Mouse (Mus musculus): ENCODE data around the gene Gde1. TPM values are rescaled to one million over a fixed set of nuclear protein-coding genes. Genes with fewer than 3 reads are reported as not detected.
A peak's percentile ranks its signal among the peaks of the same experiment; 100 is the strongest.

Gde1 gene
- polyA plus RNA-seq (2015; fragmentation: Nextera tagmentation; extraction: Ambion mirVana) = 82.5 and 87.9 TPM in 2 replicates

DNA sequence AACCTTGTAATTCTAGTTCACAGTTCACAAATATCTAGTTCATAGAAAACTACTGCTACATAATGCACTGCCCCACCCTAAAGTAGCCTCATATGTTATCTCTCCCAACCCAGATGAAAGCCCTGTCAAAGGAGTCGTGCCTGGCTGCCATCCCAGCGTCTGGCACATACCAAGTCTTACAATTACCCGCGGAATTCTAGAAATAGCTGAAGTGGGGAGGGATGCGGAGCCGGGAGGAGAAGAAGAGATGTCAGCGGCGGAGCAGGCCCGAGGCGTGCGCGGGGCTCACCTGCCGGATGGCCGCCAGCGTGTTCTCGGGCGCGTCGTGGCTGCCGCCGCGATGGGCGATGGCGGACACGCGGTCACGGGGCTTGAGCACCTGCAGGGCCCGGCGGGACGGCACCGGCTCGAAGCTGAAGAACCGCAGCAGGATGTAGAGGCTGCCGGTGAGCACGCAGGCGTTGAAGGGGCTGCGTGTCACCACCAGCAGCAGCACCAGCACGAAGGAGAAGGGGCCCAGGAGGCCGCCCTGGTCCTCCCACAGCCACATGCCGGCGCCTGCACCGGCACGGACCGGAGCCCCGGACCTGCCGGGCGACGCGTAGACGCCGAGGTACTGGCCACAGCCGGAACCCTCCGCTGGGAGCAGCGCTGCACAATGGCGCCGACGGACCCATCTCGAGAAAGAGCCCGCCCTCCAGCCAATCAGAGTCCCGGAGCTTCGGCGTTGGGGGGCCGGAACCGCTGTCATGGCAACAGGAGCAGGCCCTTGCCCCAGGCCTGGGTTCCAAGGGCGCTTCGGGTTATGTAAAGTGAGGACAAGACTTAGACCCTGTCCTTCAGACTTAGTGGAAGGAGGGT, at the start of gene Gde1:
Gene Gde1 (minus strand): TSS at position 678 of the 861 bp plus-strand sequence.
- under 1% methylated on average over 66 of the region's 66 CpGs for WGBS

DNA sequence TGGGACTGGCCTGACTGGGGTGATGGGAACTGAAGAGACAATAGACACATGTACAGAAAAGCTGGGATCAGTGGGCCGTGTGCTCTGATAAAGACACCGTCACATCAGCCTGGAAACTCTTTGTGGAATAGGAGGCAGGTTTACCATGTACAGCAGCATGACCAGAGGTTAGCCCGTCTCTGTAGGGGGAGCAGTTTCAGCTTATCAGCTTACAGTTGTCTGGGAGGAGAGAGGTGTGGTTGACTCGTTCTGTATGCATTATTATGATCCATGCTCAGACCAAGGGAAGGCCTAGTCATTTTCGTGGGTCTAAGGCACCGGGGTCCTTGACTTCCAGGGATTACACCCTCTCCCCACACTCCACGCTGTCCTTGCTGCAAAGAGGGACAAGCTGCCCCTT, 46.0 kb upstream of the Gde1 start:
- no peaks in the 10 kb centered on the region for H3K4me1 ChIP-seq
- H3K4me3 ChIP-seq (replicated peaks) = no peak overlapping the region
- peaks cover 85% of the 10 kb centered on the region for H3K36me3 ChIP-seq
- no peaks in the 10 kb centered on the region for H3K9me3 ChIP-seq (replicated peaks)
- WGBS = 86% methylated on average over 7 of the region's 7 CpGs
- ATAC-seq (ENCODE audit: insufficient number of reproducible peaks, low FRiP score, low TSS enrichment, low read depth) = no peak
- no peak overlapping the region for H3K27ac ChIP-seq (replicated peaks)
- no peak overlapping the region for H3K9ac ChIP-seq
- H3K27me3 ChIP-seq = no peaks in the 10 kb centered on the region
- no peak overlapping the region for H3K4me2 ChIP-seq (replicated peaks)

More for the DNA sequence above, at the start of gene Gde1:
- no peaks in the 10 kb centered on the region for H3K36me3 ChIP-seq
- H3K27me3 ChIP-seq = no peaks in the 10 kb centered on the region
- H3K27ac ChIP-seq (replicated peaks) = peak within 1 kb of the TSS; percentile 80
- H3K4me1 ChIP-seq = peaks cover 31% of the 10 kb centered on the region
- peak within 1 kb of the TSS; percentile 90 for H3K9ac ChIP-seq
- H3K9me3 ChIP-seq (replicated peaks) = no peaks in the 10 kb centered on the region
- H3K4me3 ChIP-seq (replicated peaks) = peak within 1 kb of the TSS; percentile 91
- peak; percentile 90 for ATAC-seq (ENCODE audit: insufficient number of reproducible peaks, low FRiP score, low TSS enrichment, low read depth)
- H3K4me2 ChIP-seq (replicated peaks) = peak within 1 kb of the TSS; percentile 80

DNA sequence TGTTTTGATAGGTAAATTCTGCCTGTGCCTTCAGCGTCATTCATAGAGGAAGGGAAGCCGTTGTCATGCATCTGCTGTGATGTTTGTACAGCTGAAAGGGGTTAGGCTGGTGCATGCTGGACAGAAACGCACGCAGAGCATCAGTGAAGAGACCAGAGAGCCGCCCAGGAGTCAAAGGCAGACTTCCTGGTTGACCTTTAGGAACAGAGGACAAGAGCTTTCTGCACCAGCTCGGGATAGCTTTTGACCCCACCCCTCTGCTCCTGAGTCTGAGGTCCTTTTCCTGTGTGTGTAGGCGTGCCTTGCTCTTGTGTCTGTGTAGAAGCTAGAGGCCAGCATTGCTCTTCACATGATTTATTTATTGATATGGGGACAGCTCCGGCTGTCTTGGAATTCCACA, 44.1 kb upstream of the Gde1 start:
- H3K4me2 ChIP-seq (replicated peaks) = no peak overlapping the region
- H3K4me3 ChIP-seq (replicated peaks) = no peak overlapping the region
- H3K27ac ChIP-seq (replicated peaks) = no peak overlapping the region
- H3K27me3 ChIP-seq = no peaks in the 10 kb centered on the region
- H3K9ac ChIP-seq = no peak overlapping the region
- H3K4me1 ChIP-seq = no peaks in the 10 kb centered on the region
- no peaks in the 10 kb centered on the region for H3K9me3 ChIP-seq (replicated peaks)
- H3K36me3 ChIP-seq = peaks cover 85% of the 10 kb centered on the region
- 53% methylated on average over 8 of the region's 8 CpGs for WGBS
- no peak for ATAC-seq (ENCODE audit: insufficient number of reproducible peaks, low FRiP score, low TSS enrichment, low read depth)

DNA sequence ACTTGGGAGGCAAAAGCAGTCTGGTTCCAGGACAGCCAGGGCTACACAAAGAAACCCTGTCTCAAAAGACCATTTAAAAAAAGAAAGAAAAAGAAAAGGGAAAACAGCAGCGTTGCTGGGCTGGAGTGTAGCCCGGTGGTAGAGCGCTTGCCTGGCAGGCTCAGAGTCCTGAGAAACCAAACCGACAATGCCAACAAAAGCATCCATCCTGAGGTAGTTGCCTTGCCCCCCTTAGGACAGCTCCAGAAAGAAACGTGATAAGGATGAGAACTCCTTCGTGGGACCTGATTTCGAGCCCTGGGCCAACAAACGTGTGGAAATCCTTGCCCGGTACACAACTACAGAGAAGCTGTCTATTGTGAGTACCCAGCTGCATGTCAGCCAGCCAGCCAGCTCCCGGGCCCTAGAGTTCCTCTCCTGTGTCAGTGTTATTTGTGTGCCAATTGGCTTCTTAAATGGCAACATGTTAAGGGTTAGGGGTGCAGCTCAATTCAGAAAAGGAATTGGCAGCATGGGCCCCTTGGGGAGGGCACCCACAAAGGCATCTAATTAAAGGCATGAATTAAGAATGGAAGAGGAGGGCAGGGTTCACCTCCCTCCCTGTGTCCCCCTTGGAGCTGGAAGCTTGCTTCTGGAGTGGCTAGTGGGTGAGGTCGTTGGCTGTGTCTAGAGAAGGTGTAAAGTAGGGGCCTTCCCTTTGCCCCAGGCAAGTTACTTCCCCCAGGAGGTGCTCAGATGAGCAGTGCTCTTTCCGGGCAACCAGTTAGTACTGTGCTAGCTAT, 42.5 kb upstream of the Gde1 start:
- Histone ChIP-seq H3K4me3 (replicated peaks) (no peak overlapping the region), H3K27me3 (no peaks in the 10 kb centered on the region), H3K4me2 (replicated peaks) (no peak overlapping the region), H3K9ac (no peak overlapping the region), H3K27ac (replicated peaks) (no peak overlapping the region), H3K4me1 (no peaks in the 10 kb centered on the region), H3K9me3 (replicated peaks) (no peaks in the 10 kb centered on the region), H3K36me3 (peaks cover 79% of the 10 kb centered on the region)
- WGBS = 89% methylated on average over 12 of the region's 12 CpGs
- ATAC-seq (ENCODE audit: insufficient number of reproducible peaks, low FRiP score, low TSS enrichment, low read depth) = no peak

DNA sequence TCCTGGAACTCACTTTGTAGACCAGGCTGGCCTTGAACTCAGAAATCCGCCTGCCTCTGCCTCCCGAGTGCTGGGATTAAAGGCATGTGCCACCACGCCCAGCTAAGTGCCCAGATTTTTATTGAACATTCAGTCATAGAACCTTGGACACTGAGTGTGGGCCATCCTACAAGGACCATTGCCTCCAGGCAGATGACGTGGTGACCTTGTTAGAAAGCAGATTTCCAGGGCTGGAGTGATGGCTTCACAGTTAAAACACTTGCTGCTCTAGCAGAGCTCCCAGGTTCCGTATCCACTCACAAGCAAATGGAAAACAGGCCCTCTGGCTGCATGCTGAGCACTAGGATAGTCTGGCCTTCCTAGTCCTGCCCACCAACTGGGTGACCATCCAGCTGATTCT, 39.2 kb upstream of the Gde1 start:
- Histone ChIP-seq H3K4me1 (peaks cover 10% of the 10 kb centered on the region), H3K27me3 (no peaks in the 10 kb centered on the region), H3K27ac (replicated peaks) (no peak overlapping the region), H3K4me2 (replicated peaks) (no peak overlapping the region), H3K9ac (no peak overlapping the region), H3K36me3 (peaks cover 53% of the 10 kb centered on the region), H3K9me3 (replicated peaks) (no peaks in the 10 kb centered on the region), H3K4me3 (replicated peaks) (no peak overlapping the region)
- ATAC-seq (ENCODE audit: insufficient number of reproducible peaks, low FRiP score, low TSS enrichment, low read depth) = no peak
- WGBS = 92% methylated on average over 5 of the region's 5 CpGs

DNA sequence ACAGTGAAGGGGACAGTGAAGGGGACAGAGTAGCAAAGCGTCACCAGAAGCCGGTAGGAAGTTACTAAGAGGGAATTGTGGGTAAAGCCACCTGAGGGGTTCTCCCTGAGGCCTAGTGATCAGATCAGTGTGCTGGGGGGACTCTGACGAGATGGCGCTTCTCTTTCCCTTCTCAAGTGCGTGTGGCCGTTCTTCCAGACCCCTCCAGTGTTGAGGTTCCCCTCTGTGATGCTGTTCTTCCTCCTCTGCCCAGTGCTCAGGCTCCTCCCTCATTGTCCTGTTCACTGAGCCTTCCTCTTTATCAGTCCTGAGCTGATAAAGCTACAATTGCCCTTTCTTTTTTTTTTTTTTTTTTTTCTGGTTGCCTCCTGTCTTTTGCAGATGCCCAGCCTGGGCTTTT, 36.7 kb upstream of the Gde1 start:
- WGBS = 83% methylated on average over 6 of the region's 6 CpGs
- peaks cover 28% of the 10 kb centered on the region for H3K36me3 ChIP-seq
- no peak overlapping the region for H3K27ac ChIP-seq (replicated peaks)
- no peaks in the 10 kb centered on the region for H3K27me3 ChIP-seq
- H3K4me2 ChIP-seq (replicated peaks) = no peak overlapping the region
- no peak overlapping the region for H3K9ac ChIP-seq
- no peak overlapping the region for H3K4me3 ChIP-seq (replicated peaks)
- H3K9me3 ChIP-seq (replicated peaks) = no peaks in the 10 kb centered on the region
- peaks cover 10% of the 10 kb centered on the region for H3K4me1 ChIP-seq
- ATAC-seq (ENCODE audit: insufficient number of reproducible peaks, low FRiP score, low TSS enrichment, low read depth) = no peak

DNA sequence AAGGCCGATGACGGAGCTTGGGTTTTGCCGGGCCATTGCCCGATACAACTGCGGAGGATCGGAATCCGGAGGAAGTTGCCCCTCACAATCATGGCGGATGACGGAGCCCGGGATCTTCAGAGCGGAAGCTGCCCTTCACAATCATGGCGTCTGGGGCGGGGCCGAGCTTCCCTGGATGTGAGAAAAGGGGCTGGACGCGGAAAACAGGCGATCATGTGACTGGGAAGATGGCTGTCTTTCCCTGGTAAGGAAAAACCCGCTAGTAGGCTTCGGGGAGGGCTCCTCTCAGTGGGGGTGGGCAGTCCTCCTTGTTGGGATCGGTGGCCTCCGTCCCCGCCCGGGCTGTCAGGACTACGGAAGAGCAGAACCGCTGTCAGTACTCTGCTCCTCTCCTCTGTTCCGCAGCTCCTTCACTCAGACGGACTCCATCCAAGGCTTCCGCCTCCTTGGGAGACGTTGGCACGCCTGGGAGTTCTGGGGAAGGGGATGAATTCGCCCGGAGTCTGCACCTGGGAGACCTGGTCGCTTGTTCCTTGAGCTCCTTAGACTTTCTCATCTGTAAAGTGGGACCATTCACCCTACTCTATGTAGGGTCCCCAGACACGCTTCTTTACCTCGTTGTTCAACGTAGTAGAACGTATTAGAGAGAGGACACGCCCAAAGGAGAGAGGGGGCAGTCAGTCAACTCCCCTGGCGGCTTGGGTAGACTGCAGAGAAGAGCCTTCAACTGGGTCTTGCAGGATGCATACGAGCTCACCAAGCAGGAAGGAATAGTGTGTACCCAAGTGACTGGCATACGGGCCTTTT, 35.2 kb upstream of the Gde1 start:
- H3K9ac ChIP-seq = peak overlapping the region; percentile 55
- H3K4me1 ChIP-seq = peaks cover 10% of the 10 kb centered on the region
- peak; percentile 95 for ATAC-seq (ENCODE audit: insufficient number of reproducible peaks, low FRiP score, low TSS enrichment, low read depth)
- peak overlapping the region; percentile 79 for H3K4me2 ChIP-seq (replicated peaks)
- peak overlapping the region; percentile 69 for H3K27ac ChIP-seq (replicated peaks)
- H3K9me3 ChIP-seq (replicated peaks) = no peaks in the 10 kb centered on the region
- 3% methylated on average over 41 of the region's 41 CpGs for WGBS
- H3K36me3 ChIP-seq = peaks cover 14% of the 10 kb centered on the region
- H3K4me3 ChIP-seq (replicated peaks) = peak overlapping the region; percentile 77
- no peaks in the 10 kb centered on the region for H3K27me3 ChIP-seq

DNA sequence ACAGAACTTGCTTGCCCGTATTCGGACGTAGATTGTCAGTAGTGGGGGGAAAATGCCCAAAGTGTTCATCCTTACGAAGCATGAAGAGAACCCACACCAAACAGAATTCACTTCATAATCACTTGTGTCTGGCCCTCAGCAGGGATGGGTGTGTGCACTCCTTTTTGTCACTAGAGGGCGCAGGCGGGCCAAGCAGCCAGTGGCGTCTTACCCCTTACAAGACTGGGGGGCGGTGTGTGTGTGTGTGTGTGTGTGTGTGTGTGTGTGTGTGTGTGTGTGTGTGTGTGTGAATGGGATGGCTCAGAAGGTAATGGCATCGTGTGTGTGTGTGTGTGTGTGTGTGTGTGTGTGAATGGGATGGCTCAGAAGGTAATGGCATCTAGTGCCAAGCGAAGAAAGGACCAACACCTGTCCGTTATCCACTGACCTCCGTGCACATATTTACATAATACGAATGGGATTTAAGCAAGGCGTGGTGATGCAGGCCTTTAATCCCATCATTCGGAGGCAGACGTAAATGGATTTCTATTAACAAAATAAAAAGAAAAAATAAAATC, 34.5 kb upstream of the Gde1 start, which contains the start of gene Vps35l:
Gene Vps35l (plus strand): TSS at position 252 of the 557 bp plus-strand sequence.
- Histone ChIP-seq H3K27me3 (no peaks in the 10 kb centered on the region), H3K9me3 (replicated peaks) (no peaks in the 10 kb centered on the region), H3K4me3 (replicated peaks) (peak within 1 kb of the TSS; percentile 77), H3K9ac (peak within 1 kb of the TSS; percentile 55), H3K36me3 (peaks cover 7% of the 10 kb centered on the region), H3K4me2 (replicated peaks) (peak within 1 kb of the TSS; percentile 79), H3K4me1 (peaks cover 10% of the 10 kb centered on the region), H3K27ac (replicated peaks) (peak within 1 kb of the TSS; percentile 69)
- peak; percentile 90 for ATAC-seq (ENCODE audit: insufficient number of reproducible peaks, low FRiP score, low TSS enrichment, low read depth)
- WGBS = under 1% methylated on average over 16 of the region's 16 CpGs

DNA sequence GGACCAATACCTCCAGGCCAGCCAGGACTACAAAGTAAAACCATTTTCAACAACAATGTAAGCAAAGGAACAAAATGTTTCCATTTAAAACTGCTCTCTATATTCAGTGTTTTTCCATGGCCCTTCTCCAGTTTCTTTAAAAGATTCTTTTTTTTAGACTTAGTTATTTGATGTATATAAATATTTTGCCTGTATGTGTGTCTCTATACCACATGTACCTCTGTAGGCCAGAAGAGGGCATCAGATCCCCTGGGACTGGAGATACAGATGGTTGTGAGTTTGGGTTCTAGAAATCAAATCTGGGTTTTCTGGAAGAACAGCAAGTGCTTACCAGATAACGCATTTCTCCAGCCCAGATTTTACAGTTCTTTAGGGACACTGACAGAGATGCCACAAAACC, 33.2 kb upstream of the Gde1 start:
- no peak overlapping the region for H3K9ac ChIP-seq
- H3K9me3 ChIP-seq (replicated peaks) = no peaks in the 10 kb centered on the region
- no peak for ATAC-seq (ENCODE audit: insufficient number of reproducible peaks, low FRiP score, low TSS enrichment, low read depth)
- no peak overlapping the region for H3K4me3 ChIP-seq (replicated peaks)
- H3K4me1 ChIP-seq = peaks cover 10% of the 10 kb centered on the region
- H3K36me3 ChIP-seq = peaks cover 9% of the 10 kb centered on the region; the same call in 1 of the 2 replicates
- no peak overlapping the region for H3K4me2 ChIP-seq (replicated peaks)
- no peak overlapping the region for H3K27ac ChIP-seq (replicated peaks)
- H3K27me3 ChIP-seq = no peaks in the 10 kb centered on the region
- 70% methylated on average over 1 of the region's 1 CpGs for WGBS

DNA sequence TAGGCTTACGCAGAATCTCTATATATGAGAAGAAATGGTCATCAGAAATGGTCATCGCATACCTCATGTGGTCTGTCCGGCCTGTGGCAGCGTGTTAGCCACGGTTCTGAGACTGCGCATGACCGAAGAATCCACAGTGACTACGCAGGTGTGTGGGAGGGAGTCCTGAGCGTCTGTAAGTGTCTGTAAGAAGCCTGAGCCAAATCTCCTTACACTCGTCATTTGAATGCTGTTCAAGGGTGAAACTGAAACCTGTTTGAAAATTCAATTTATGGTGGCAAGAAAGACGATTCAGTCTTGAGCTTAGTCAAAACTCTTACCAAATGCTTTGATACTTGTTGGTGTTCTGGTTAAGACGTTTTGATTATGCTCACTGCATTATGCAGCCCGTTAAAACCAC, 27.6 kb upstream of the Gde1 start:
- no peak for ATAC-seq (ENCODE audit: insufficient number of reproducible peaks, low FRiP score, low TSS enrichment, low read depth)
- no peaks in the 10 kb centered on the region for H3K9me3 ChIP-seq (replicated peaks)
- H3K9ac ChIP-seq = no peak overlapping the region
- WGBS = 89% methylated on average over 13 of the region's 13 CpGs
- no peak overlapping the region for H3K4me2 ChIP-seq (replicated peaks)
- H3K4me1 ChIP-seq = no peaks in the 10 kb centered on the region
- no peak overlapping the region for H3K4me3 ChIP-seq (replicated peaks)
- no peaks in the 10 kb centered on the region for H3K27me3 ChIP-seq
- no peak overlapping the region for H3K27ac ChIP-seq (replicated peaks)
- H3K36me3 ChIP-seq = peaks cover 45% of the 10 kb centered on the region
